Mouse (Mus musculus) liver, adult 2 months (tissue): ENCODE measurements around the gene Itga1.

Source experiments
- CTCF ChIP-seq: fragments of 200-500 bp; IDR thresholded peaks from 2 replicates; pipeline ENCODE4 v1.5.1; 2011; ENCODE audit warnings: low read depth, low read length, control low read depth
- POLR2A ChIP-seq: fragments of 200-500 bp; IDR thresholded peaks from 2 replicates; pipeline ENCODE4 v1.6.1; 2011; ENCODE audit warnings: low read length, control low read depth; ENCODE audit not compliant: insufficient read depth; ENCODE audit errors: extremely low read depth

DNA sequence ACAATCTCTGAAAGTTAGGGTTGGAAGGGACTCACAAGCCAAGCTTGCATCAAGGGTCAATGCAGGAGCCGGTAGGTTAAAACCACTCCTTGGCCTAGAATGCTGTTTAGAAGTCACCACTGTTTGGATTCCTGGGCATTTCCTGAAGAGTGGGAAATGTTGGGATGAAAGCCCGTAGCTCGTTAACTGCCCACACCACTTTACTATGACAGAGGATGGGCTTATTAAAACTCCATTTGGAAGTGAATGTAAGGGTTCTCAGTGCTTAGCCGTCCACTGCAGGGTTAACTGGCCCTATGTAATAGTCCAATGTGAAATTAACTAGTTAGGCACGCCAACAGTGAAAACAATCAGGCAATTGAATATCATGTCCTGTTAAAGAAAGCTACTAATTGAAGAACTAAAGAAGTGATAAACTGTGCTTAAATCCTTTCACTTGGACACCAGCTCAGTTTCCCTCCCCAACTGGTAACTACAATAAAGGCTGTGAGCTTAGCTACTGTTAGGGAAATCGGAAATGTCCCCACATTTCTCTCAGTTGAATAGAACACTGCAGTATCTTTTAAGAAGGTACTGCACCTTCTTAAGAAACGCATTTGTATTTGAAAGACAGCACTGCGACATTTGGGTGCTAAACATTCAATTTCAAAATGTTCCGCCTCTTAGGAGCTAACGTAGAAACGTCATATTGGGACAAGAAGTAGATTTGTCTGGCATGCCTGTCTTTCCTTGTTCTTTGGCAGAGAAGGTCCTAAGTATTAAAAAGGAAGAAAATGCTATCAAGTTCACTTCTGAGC is 1.2 kb downstream of the Itga1 start:
- TF ChIP-seq CTCF, result no peak
- TF ChIP-seq POLR2A, result no peak
